Mouse (Mus musculus): ENCODE measurements around the gene Galntl5.
"Not testable (repeated sequence)": the region's sequence is repeated elsewhere in the genome, so short reads cannot be mapped to it uniquely, and the experiment has no call there.

The Galntl5 gene

GRCm38 (mm10) chr5:25211872-25212271, 30.6 kb downstream of the Galntl5 start:
- no peak for DNase-seq (ENCODE audit: low spot score)

DNA sequence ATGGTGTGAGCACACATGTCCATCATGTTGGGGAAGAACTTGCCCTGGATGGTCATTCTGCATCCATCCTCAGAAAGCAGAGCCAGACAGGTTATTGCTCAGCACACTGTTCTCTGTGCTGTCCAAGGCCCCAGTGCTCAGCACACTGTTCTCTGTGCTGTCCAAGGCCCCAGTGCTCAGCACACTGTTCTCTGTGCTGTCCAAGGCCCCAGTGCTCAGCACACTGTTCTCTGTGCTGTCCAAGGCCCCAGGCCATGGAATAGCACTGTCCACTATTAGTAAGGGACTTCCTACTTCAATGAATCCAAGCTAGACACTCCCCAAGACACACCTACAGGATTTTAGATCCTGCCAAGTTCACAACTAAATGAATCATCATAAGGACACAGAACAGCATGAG, 32.0 kb downstream of the Galntl5 start:
- DNase-seq (ENCODE audit: low spot score) = not testable (repeated sequence)

DNA sequence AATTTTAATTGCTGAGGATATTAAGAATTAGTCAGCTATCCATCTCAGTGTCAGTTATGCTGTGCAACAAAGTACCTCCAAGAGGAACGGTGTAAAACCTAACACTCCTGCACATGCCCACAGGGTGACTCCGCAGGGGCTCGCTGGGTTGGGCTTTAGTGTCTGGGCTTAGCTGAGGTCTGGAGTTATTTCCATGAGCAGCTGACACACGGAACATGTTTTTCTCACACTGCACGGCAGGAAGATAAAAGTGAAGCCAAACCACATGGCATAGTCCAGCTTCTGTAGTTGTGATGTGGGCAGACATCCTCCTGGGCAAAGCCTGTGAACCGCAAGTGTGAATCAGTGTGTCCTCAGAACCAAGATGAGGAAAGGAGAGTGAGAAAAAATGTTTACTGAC, 33.7 kb downstream of the Galntl5 start:
- DNase-seq (ENCODE audit: low spot score) = no peak

DNA sequence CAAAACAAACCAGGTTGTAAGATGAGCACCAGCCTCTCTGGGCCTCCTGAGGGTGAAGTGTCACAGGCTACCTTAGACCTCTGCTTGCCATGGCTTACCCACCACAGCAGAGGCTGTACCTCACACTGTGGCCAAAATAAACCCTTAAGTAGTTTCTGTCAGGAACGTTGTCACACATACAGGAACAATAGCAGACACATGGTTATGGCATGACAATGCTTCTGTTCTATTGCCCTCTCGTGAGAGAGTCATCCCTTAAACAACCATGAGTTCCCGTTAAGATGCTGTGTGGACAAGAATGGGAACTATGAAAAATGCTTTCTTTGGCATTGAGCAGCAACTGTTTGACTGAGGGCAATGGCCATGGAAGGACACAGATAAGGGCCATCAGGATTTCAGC, 40.3 kb downstream of the Galntl5 start, which contains the start of gene Galnt11:
Gene Galnt11 (plus strand): TSS at position 301 of the 400 bp plus-strand sequence.
- DNase-seq (ENCODE audit: low spot score) = no peak

DNA sequence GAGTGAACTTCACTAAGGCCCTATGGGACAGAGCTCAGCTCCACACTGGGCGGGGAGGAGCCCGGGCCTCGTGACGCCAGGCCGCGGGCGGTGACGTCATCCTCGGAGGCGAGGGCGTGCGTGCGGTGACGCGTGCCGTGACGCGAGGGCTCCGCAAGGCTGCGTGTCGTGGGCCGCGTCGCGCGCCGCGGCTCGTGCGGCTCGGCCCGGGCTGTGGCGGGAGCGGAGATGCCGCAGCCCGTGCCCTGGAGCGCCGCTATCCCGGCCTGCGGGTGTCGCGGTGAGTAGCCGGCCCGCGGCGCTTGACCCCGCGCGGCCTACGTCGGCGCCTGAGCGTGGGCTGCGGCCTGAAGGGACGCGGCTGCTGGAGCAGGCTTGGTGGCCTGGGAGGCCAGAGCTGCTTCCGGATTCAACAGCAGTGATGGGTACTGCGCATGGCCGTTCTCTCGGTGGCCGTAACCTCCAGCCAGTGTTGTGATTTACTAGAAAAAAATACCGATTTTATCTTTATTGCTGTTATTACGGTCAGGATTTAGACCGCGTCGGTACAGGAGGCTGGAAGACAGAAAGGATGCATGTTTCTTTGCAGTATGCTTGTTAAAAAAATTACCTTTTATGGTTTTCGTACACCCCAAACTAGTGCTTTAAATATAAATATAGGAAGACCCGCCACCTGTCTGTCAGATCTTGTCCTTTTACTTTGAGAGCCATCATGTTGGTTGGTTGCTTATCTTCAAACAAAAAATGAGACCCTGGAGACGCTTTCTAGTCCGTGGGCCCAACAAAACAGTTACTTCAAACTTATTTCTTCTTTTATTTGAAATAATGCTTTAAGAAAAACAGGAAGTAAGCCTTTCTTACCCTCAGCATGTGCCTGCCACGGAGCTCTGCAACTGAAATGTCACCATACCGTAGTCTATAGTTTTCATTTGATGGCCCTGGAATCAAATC, 41.8 kb downstream of the Galntl5 start, which contains the start of gene E130116L18Rik:
Gene E130116L18Rik (minus strand): TSS at position 402 of the 951 bp plus-strand sequence.
- peak; percentile 80 for DNase-seq (ENCODE audit: low spot score)

GRCm38 (mm10) chr5:25224377-25224776, 43.1 kb downstream of the Galntl5 start:
- DNase-seq (ENCODE audit: low spot score) = not testable (repeated sequence)

DNA sequence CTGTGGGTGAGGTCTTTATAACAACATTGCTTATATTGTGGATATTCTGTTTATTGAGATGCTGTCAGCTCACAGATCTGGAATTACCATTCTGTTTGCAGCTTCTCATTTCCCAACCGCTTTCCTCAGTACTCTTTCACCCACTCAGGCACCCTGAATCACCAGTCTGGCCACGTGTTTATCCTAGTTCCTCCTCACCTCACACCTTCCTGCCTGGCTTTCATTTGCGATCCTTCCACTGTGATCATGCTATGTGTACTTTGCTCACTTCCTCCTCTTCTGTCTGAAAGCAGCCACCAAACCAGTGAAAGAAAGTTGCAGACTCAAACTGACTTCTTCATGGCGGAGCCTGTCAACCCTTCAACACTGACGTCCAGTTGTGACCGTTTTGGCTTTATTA, 61.8 kb downstream of the Galntl5 start:
- no peak for DNase-seq (ENCODE audit: low spot score)

- no peak for DNase-seq (ENCODE audit: low spot score)
Observed at GRCm38 (mm10) chr5:25245806-25246472, 64.7 kb downstream of the Galntl5 start.

DNA sequence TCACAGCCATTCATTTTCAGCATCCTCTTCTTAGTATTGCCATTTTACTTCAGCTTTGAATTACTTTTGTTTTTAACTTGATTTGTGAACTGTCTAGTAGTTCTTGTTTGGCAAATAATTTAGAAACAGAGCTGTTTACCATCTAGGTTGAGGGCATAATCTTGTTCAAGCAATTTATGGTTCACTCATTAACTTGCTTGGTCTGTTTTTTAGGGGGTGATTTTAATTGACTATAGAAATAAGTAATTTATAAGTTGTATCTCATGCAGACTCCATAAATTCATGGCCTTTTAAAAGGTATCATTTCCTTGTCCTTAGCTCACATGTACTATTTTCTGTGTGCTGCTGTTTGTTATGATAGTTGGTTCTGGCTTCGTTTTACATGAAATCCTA, 65.2 kb downstream of the Galntl5 start:
- no peak for DNase-seq (ENCODE audit: low spot score)

DNA sequence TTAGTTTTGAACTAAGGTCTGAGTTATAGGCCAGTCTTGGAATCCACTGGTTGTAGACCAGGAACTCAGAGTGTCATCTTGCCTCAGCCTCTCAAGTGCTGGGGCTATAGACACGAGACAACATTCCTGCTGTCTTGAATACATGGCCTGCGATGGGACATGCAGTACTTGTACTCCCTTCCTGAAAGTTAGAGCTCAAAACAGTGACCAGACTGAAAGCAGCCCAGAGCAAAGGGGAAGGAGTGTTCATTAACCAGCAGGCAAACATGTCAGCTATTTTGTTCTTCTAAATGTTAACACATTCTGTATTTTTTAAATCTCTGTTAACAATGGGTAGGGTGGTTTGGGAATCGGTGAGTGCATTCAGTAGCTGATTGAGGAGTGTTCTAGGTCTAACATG, 65.8 kb downstream of the Galntl5 start:
- no peak for DNase-seq (ENCODE audit: low spot score)

- DNase-seq (ENCODE audit: low spot score) = no peak
Observed at GRCm38 (mm10) chr5:25252423-25252822, 71.2 kb downstream of the Galntl5 start.

GRCm38 (mm10) chr5:25252825-25253544, 71.7 kb downstream of the Galntl5 start:
- DNase-seq (ENCODE audit: low spot score) = no peak

- DNase-seq (ENCODE audit: low spot score) = no peak
Observed at GRCm38 (mm10) chr5:25254491-25254890, 73.2 kb downstream of the Galntl5 start.

DNA sequence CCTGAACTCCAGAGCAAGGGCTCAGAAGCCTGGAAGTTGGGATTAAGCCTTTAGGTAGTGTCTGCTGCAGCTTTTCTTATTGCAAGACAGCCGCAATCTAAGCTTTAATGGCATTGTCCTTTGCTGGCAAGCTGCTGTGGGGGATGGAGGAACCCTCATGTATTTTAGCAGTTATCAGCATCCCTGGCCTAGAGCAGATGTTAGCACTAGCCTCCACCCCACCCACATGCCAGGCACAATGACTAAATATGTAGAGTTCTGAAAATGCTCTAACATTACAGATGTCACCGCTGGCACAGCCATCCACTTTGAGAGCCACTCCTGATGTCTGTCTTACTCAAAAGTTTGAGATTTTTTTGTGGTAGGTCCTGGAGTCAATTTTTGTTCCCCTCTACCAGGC, 75.4 kb downstream of the Galntl5 start:
- no peak for DNase-seq (ENCODE audit: low spot score)

- no peak for DNase-seq (ENCODE audit: low spot score)
Observed at GRCm38 (mm10) chr5:25261452-25261851, 80.2 kb downstream of the Galntl5 start.

DNA sequence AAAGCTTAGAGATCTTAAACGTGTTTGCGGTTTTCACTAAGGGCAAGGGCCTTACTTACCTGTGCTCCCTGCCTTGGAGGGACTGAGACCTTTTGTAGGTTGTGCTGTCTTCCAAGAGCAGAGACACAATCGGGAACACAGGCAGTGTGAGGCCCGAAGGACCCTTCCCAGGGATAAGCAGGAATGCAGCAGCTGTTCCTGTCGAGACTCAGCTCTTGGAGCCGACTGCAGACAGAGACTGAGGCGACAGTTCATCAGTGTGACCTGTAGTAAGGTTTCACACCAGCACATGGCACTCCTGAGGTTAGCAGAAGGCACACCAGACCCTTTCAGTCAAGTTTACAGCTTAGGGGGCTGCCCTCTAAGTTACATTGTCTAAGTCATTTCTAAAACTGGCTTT, 81.0 kb downstream of the Galntl5 start:
- no peak for DNase-seq (ENCODE audit: low spot score)

DNA sequence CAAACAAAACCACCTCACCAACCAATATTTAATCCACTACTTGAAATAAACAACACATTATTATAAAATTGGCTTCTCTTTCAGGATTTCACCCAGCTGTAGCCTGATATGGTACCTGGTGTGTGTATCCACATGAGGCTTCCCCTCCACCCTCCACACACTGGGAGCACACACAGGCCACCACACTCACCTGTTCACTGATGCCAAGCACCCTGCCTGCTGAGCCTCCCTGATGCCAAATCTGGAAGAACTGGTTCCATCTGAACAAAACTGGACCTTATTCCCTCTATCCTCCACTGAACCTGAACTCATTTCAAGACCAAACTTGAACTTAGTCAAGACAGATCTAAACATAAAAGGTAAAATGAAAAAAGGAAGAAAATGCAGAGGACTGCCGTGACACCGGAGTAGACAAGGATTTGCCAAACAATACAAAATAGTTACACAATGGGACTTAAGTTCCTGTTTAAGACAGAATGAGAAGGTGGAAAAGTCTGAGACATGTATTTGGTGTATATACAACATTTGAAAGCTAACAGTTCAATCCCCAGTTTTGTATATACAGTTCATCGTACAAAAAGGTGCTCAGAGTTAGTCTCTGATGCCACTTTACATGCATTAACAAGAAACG, 87.1 kb downstream of the Galntl5 start:
- no peak for DNase-seq (ENCODE audit: low spot score)

Data from ovary, postnatal 10 days (tissue).